Mouse (Mus musculus) heart, embryonic 15.5 days (tissue): Measurements from ENCODE around the gene Szrd1. TPM values are rescaled to one million over a fixed set of nuclear protein-coding genes. Genes with fewer than 3 reads are reported as not detected.
"Not testable (repeated sequence)": the region's sequence is repeated elsewhere in the genome, so short reads cannot be mapped to it uniquely, and the experiment has no call there.

Experiments used
- ATAC-seq: fragments of 200-750 bp; cut with Nextera tagmentation; replicated peaks from 2 replicates; pipeline ENCODE4 v1.8.0; 2017; ENCODE audit warnings: low read depth, moderate TSS enrichment; ENCODE audit not compliant: insufficient number of reproducible peaks, insufficient read depth, low FRiP score
- H3K27ac ChIP-seq: fragments of 300-500 bp; sonication (generic); 2 replicates; pipeline ENCODE4 v1.5.1; 2015; ENCODE audit warnings: mild to moderate bottlenecking, inconsistent platforms
- H3K27me3 ChIP-seq: fragments of 300-500 bp; sonication (generic); 2 replicates; pipeline ENCODE4 v1.6.1; 2015; ENCODE audit warnings: inconsistent platforms
- H3K36me3 ChIP-seq: fragments of 300-500 bp; sonication (generic); 2 replicates; pipeline ENCODE4 v1.6.1; 2015; ENCODE audit warnings: mild to moderate bottlenecking, inconsistent platforms
- H3K4me1 ChIP-seq: fragments of 300-500 bp; sonication (generic); replicated peaks from 2 replicates; pipeline ENCODE4 v1.6.1; 2015; ENCODE audit warnings: inconsistent platforms
- H3K4me2 ChIP-seq: fragments of 300-500 bp; sonication (generic); 2 replicates; pipeline ENCODE4 v1.6.1; 2015; ENCODE audit warnings: inconsistent platforms, mild to moderate bottlenecking, moderate library complexity
- H3K4me3 ChIP-seq: fragments of 300-500 bp; sonication (generic); 2 replicates; pipeline ENCODE4 v1.5.1; 2015; ENCODE audit warnings: mild to moderate bottlenecking, inconsistent platforms
- H3K9ac ChIP-seq: fragments of 300-500 bp; sonication (generic); 2 replicates; pipeline ENCODE4 v1.6.1; 2015; ENCODE audit warnings: mild to moderate bottlenecking, inconsistent platforms
- H3K9me3 ChIP-seq: fragments of 300-500 bp; sonication (generic); replicated peaks from 2 replicates; pipeline ENCODE4 v1.6.1; 2016; ENCODE audit warnings: inconsistent platforms
- WGBS: fragments of 180-500 bp; shearing (Covaris S2); methylation state at CpG from one replicate; pipeline ENCODE4 v1.1.7; 2015; ENCODE audit warnings: mixed read lengths; 5-methylcytosine and 5-hydroxymethylcytosine counted together
- polyA plus RNA-seq: library from polyadenylated mRNA; unstranded; fragments of >200 nt; fragmentation: Nextera tagmentation; extraction: Ambion mirVana; gene quantifications from 2 replicates; pipeline ENCODE4 v1.2.1, GENCODE M21; 2015

Gene Szrd1
- polyA plus RNA-seq, 1 experiment from 2014 or later: 30.1 TPM

GRCm38 (mm10) chr4:141146491-141147033, 7.0 kb upstream of the Szrd1 start:
- H3K36me3 ChIP-seq: no peaks in the 10 kb centered on the region
- H3K27ac ChIP-seq: no peak overlapping the region
- H3K4me3 ChIP-seq: no peak overlapping the region
- peaks cover 24% of the 10 kb centered on the region for H3K4me1 ChIP-seq
- no peaks in the 10 kb centered on the region for H3K9me3 ChIP-seq
- no peaks in the 10 kb centered on the region for H3K27me3 ChIP-seq
- no peak for ATAC-seq
- no peak overlapping the region for H3K9ac ChIP-seq
- 94% methylated on average over 6 of the region's 6 CpGs for WGBS
- H3K4me2 ChIP-seq: peak overlapping the region; percentile 69

DNA sequence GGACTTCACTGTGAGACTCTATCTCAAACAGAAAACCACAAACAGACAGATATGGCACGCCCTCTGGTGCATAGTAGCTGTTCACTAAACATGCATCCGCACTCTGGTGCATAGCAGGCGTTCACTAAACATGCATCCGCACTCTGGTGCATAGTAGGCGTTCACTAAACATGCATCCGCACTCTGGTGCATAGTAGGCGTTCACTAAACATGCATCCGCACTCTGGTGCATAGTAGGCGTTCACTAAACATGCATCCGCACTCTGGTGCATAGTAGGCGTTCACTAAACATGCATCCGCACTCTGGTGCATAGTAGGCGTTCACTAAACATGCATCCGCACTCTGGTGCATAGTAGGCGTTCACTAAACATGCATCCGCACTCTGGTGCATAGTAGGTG, 5.5 kb upstream of the Szrd1 start:
- H3K4me2 ChIP-seq, H3K36me3 ChIP-seq, H3K27ac ChIP-seq, H3K9ac ChIP-seq, H3K27me3 ChIP-seq, ATAC-seq, H3K9me3 ChIP-seq, H3K4me3 ChIP-seq: not testable (repeated sequence)
- 86% methylated on average over 9 of the region's 16 CpGs for WGBS
- H3K4me1 ChIP-seq: peaks cover 24% of the 10 kb centered on the region

GRCm38 (mm10) chr4:141142285-141142811, 2.8 kb upstream of the Szrd1 start:
- Histone ChIP-seq H3K4me3 (peak overlapping the region; percentile 16), H3K36me3 (no peaks in the 10 kb centered on the region), H3K27ac (peak overlapping the region; percentile 24; the same call in 1 of the 2 replicates), H3K4me2 (peak overlapping the region; percentile 50), H3K9ac (no peak overlapping the region), H3K27me3 (no peaks in the 10 kb centered on the region), H3K9me3 (no peaks in the 10 kb centered on the region), H3K4me1 (peaks cover 22% of the 10 kb centered on the region)
- WGBS: 19% methylated on average over 9 of the region's 9 CpGs
- ATAC-seq: no peak

DNA sequence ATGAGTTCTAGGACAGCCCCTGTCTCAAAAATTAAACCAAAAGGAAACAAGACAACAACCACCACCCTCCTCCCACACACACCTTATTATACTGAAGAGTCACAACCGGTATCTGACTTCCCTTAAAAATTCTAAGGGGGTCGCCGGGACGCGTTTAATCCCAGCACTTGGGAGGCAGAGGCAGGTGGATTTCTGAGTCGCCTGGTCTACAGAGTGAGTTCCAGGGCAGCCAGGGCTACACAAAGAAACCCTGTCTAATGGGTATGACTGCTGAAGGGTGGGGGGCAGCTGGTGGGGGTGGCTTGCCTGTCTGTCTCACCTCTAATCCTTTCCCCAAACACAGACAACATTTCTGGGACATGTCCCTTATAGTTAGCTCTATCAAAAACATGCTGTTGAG, 1.4 kb upstream of the Szrd1 start:
- Histone ChIP-seq H3K4me1 (peaks cover 30% of the 10 kb centered on the region), H3K4me2 (no peak overlapping the region), H3K36me3 (no peaks in the 10 kb centered on the region), H3K9me3 (no peaks in the 10 kb centered on the region), H3K27me3 (no peaks in the 10 kb centered on the region), H3K27ac (no peak overlapping the region), H3K9ac (no peak overlapping the region), H3K4me3 (no peak overlapping the region)
- no peak for ATAC-seq
- WGBS: 82% methylated on average over 6 of the region's 6 CpGs

GRCm38 (mm10) chr4:141140354-141140753, 779 bp upstream of the Szrd1 start:
- 88% methylated on average over 9 of the region's 9 CpGs for WGBS
- H3K4me1 ChIP-seq: peaks cover 35% of the 10 kb centered on the region
- not testable (repeated sequence) for H3K4me2 ChIP-seq, H3K9ac ChIP-seq, H3K9me3 ChIP-seq, H3K27me3 ChIP-seq, H3K36me3 ChIP-seq, H3K4me3 ChIP-seq, H3K27ac ChIP-seq, ATAC-seq

DNA sequence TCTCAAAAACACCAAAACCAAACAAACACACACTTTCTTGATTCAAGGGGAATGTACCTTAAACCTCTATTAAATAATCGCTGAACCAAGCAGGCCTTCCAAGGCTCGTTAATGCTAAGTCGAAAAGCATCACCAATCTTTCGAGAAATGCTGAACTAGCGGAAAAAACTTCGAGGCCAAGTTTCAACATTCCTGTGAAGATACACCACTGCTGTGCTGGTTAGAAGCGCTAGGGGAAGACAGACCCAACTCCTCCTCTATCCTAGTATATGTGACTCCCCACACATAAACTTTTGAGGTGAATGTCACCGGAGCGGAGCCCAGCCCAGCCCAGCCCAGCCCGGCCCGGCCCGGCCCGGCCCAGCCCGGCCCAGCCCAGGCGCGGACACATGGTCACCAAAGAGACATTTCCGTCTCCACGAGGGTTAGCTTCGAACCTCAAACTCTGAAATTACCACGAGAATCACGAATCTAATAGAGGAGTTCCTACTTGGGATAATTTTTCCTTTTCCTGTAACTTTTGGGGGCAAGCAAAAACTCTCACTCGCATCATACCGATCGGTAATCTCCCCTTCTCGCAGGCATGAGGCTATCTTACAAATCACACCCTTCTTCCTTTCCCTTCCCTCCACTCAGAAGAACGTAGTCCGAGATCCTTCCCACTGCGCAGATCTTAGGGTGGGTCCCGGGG, 1.0 kb downstream of the Szrd1 start:
- Histone ChIP-seq H3K27ac (peak overlapping the region; percentile 98), H3K4me3 (peak overlapping the region; percentile 94), H3K4me1 (peaks cover 49% of the 10 kb centered on the region), H3K4me2 (peak overlapping the region; percentile 90), H3K9ac (peak overlapping the region; percentile 94), H3K9me3 (no peaks in the 10 kb centered on the region), H3K36me3 (no peaks in the 10 kb centered on the region), H3K27me3 (no peaks in the 10 kb centered on the region)
- under 1% methylated on average over 29 of the region's 29 CpGs for WGBS
- ATAC-seq: no peak; the same call in 1 of the 2 replicates

DNA sequence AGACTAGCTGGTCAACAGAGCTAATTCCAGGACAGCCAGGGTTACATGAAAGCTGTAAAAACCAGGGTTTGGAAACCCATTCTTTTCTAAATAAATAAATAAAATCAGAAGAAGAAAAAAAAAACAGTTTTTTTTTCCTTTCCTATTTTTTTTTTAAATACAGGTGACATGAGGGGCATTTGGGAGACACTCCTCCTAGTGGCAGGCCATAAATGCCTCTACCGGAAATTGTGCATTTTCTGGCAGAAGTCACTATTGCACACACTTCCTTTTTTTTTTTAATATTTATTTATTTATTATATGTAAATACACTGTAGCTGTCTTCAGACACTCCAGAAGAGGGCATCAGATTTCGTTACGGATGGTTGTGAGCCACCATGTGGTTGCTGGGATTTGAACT, 1.8 kb downstream of the Szrd1 start:
- H3K9me3 ChIP-seq, H3K9ac ChIP-seq, H3K27me3 ChIP-seq, H3K36me3 ChIP-seq, ATAC-seq, H3K27ac ChIP-seq: not testable (repeated sequence)
- WGBS: 61% methylated on average over 3 of the region's 3 CpGs
- Histone ChIP-seq H3K4me2 (peak overlapping the region; percentile 90), H3K4me1 (peaks cover 57% of the 10 kb centered on the region), H3K4me3 (peak overlapping the region; percentile 94; the same call in 1 of the 2 replicates)

DNA sequence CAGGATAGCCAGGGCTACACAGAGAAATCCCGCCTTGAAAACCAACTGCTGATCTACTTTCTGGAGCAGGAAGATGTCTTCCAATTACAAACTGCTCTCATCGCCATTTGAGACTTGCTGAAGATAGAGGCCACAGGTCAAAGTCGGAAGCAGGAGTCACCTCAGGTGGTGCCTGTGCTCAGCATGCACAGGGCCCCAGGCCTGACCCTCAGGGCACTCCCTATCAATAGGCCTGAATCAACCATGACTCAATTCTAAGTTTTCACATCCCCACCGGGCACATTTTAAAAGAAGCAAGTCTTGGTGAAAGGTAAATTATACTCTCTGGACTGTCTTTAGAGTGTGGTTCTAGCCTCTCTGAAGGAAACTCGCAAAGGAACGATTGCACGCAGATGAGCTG, 3.4 kb downstream of the Szrd1 start:
- H3K27me3 ChIP-seq: no peaks in the 10 kb centered on the region
- H3K4me2 ChIP-seq: no peak overlapping the region
- 79% methylated on average over 7 of the region's 7 CpGs for WGBS
- no peaks in the 10 kb centered on the region for H3K9me3 ChIP-seq
- no peak for ATAC-seq
- H3K9ac ChIP-seq: no peak overlapping the region
- no peaks in the 10 kb centered on the region for H3K36me3 ChIP-seq
- H3K4me1 ChIP-seq: peaks cover 69% of the 10 kb centered on the region
- H3K4me3 ChIP-seq: no peak overlapping the region
- H3K27ac ChIP-seq: no peak overlapping the region

GRCm38 (mm10) chr4:141134751-141135530, 4.6 kb downstream of the Szrd1 start:
- Histone ChIP-seq H3K27me3 (no peaks in the 10 kb centered on the region), H3K27ac (peak overlapping the region; percentile 54), H3K9ac (0 out of 2 replicates have a peak overlapping the region, but pooled peaks have one; percentile 14), H3K4me2 (no peak overlapping the region), H3K4me3 (no peak overlapping the region), H3K36me3 (no peaks in the 10 kb centered on the region), H3K9me3 (no peaks in the 10 kb centered on the region), H3K4me1 (peaks cover 77% of the 10 kb centered on the region)
- WGBS: 65% methylated on average over 20 of the region's 20 CpGs
- no peak for ATAC-seq

DNA sequence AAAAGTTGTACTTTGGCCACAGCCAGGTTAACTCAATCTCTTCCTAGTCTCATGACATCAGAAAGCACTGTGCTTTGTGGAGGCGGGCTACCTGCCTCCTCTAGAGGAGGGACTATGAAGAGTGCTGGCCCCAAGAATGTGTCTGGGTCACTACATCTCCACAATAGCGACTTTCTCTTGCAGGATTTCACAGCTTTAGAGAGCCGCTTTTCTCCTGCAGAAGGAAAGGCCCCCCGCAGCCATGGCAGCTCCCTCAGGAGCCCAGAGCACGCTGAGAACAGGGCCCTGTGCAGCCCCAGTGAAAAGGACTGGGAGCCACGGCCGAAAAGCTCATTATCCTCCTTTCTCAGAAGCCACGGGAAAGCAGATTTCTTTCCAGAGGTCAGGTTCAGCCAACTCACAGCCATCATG, 5.5 kb downstream of the Szrd1 start:
- Histone ChIP-seq H3K9me3 (no peaks in the 10 kb centered on the region), H3K4me1 (peaks cover 79% of the 10 kb centered on the region), H3K4me2 (no peak overlapping the region), H3K9ac (no peak overlapping the region), H3K36me3 (no peaks in the 10 kb centered on the region), H3K27me3 (no peaks in the 10 kb centered on the region), H3K27ac (peak overlapping the region; percentile 54), H3K4me3 (no peak overlapping the region)
- WGBS: 51% methylated on average over 8 of the region's 8 CpGs
- ATAC-seq: no peak

GRCm38 (mm10) chr4:141133227-141133626, 6.3 kb downstream of the Szrd1 start:
- Histone ChIP-seq H3K36me3 (no peaks in the 10 kb centered on the region), H3K27me3 (no peaks in the 10 kb centered on the region), H3K9me3 (no peaks in the 10 kb centered on the region), H3K27ac (peak overlapping the region; percentile 42; the same call in 1 of the 2 replicates), H3K9ac (no peak overlapping the region), H3K4me1 (peaks cover 75% of the 10 kb centered on the region), H3K4me3 (no peak overlapping the region), H3K4me2 (no peak overlapping the region)
- 52% methylated on average over 8 of the region's 8 CpGs for WGBS
- ATAC-seq: no peak
